Mouse (Mus musculus) cerebellum, adult 2 months (tissue): ENCODE measurements around the gene Gm9903. TPM values are rescaled to one million over a fixed set of nuclear protein-coding genes. Genes with fewer than 3 reads are reported as not detected.
A peak's percentile ranks its signal among the peaks of the same experiment; 100 is the strongest.

ENCODE experiments used
- DNase-seq, 2 experiments: peaks; one replicate each; pipeline ENCODE4 v3.0.0; 2021
- H3K27ac ChIP-seq: fragments of 200-500 bp; 2 replicates; pipeline ENCODE4 v1.5.1; 2012; ENCODE audit warnings: low read length, control low read depth, inconsistent platforms; ENCODE audit not compliant: insufficient read depth
- H3K27me3 ChIP-seq: fragments of 200-500 bp; 2 replicates; pipeline ENCODE4 v1.6.1; 2012; ENCODE audit warnings: inconsistent platforms, mild to moderate bottlenecking, low read length, moderate library complexity; ENCODE audit not compliant: control insufficient read depth, insufficient read depth
- H3K4me1 ChIP-seq: fragments of 200-500 bp; 2 replicates; pipeline ENCODE4 v1.6.1; 2011; ENCODE audit warnings: low read length; ENCODE audit not compliant: control insufficient read depth, insufficient read depth
- H3K4me3 ChIP-seq: fragments of 200-500 bp; replicated peaks from 2 replicates; pipeline ENCODE3; 2011; ENCODE audit warnings: mild to moderate bottlenecking, low read depth, low read length, control low read depth; ENCODE audit not compliant: insufficient read depth
- CTCF ChIP-seq: fragments of 200-500 bp; IDR thresholded peaks from 2 replicates; pipeline ENCODE4 v1.5.1; 2011; ENCODE audit warnings: low read depth, mild to moderate bottlenecking, control low read depth, low read length, moderate library complexity, borderline replicate concordance; ENCODE audit not compliant: insufficient read depth
- POLR2A ChIP-seq: fragments of 200-500 bp; IDR thresholded peaks from 2 replicates; pipeline ENCODE4 v1.6.1; 2011; ENCODE audit warnings: low read length, control low read depth, borderline replicate concordance; ENCODE audit not compliant: insufficient read depth
- WGBS: fragments of 180-500 bp; shearing (Covaris S2); methylation state at CpG from one replicate; pipeline ENCODE4 v1.1.7; 2018; 5-methylcytosine and 5-hydroxymethylcytosine counted together
- polyA plus RNA-seq: library from polyadenylated mRNA; depleted of rRNA; stranded (reverse); fragments of >200 nt; gene quantifications from 2 replicates; pipeline ENCODE4 v1.2.3, GENCODE M21; 2012

The Gm9903 gene
- polyA plus RNA-seq, 1 experiment = 0.93 TPM

GRCm38 (mm10) chr5:33651921-33652782 lies 22.4 kb downstream of the Gm9903 start, which contains the start of gene Slbp:
Gene Slbp, minus strand, starts transcription at chr5:33652574.
- peak; percentile 97 for DNase-seq
- H3K4me1 ChIP-seq = peaks cover 8% of the 10 kb centered on the region
- peak; percentile 99 for TF ChIP-seq POLR2A
- no peak for TF ChIP-seq CTCF
- H3K4me3 ChIP-seq = peak within 1 kb of the TSS; percentile 86
- under 1% methylated on average over 82 of the region's 82 CpGs for WGBS
- no peaks in the 10 kb centered on the region for H3K27me3 ChIP-seq
- H3K27ac ChIP-seq = peak within 1 kb of the TSS; percentile 97

- peak overlapping the region; percentile 53 for H3K4me3 ChIP-seq
- peaks cover 8% of the 10 kb centered on the region for H3K4me1 ChIP-seq
- no peak for DNase-seq
- TF ChIP-seq POLR2A (0 out of 2 replicates have a peak, but pooled peaks have one; percentile 11), CTCF (no peak)
- no peaks in the 10 kb centered on the region for H3K27me3 ChIP-seq
- 3% methylated on average over 9 of the region's 9 CpGs for WGBS
- H3K27ac ChIP-seq = no peak overlapping the region
These were observed 23.1 kb downstream of the Gm9903 start for GRCm38 (mm10) chr5:33652783-33653173.

- TF ChIP-seq POLR2A = no peak
- no peak for TF ChIP-seq CTCF
- Histone ChIP-seq H3K4me3 (no peak overlapping the region), H3K4me1 (peaks cover 8% of the 10 kb centered on the region), H3K27ac (no peak overlapping the region), H3K27me3 (no peaks in the 10 kb centered on the region)
- 80% methylated on average over 13 of the region's 13 CpGs for WGBS
- peak in 1 of 2 experiments; percentile 20 for DNase-seq
These were observed 24.7 kb downstream of the Gm9903 start for GRCm38 (mm10) chr5:33654424-33654823.

DNA sequence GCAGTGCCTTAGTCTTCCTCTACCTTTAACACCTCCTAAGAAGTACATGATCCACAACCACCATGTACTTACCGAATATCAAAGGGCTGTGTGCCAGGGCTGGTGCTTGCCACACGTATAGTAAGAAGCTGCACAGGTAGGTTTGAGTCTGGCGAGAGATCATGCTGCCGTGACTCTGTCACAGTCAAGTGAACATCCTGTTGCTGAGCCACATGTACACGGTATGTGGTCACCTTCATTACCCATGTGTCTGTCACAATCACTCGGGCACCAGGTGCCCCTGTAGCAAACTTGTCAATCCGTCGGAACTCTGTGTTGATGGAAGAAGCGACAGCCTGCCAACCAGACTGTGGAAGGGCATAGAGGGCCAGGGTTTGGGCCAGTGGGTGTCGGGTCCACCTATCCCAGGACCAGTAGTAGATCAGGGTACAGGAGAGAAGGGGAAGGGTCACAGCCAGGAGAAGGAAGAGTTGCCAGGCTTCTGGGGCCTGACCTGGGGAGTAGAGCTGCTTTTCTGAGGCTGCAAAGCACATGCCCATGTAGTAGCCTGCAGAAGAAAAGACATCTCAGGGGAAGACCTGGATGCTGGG lies 25.6 kb downstream of the Gm9903 start:
- TF ChIP-seq POLR2A (no peak), CTCF (no peak)
- no peak for DNase-seq
- H3K4me1 ChIP-seq = peaks cover 8% of the 10 kb centered on the region
- no peak overlapping the region for H3K4me3 ChIP-seq
- H3K27ac ChIP-seq = no peak overlapping the region
- 83% methylated on average over 10 of the region's 10 CpGs for WGBS
- H3K27me3 ChIP-seq = no peaks in the 10 kb centered on the region

- TF ChIP-seq CTCF (no peak), POLR2A (no peak)
- Histone ChIP-seq H3K4me3 (peak overlapping the region; percentile 96), H3K27ac (peak overlapping the region; percentile 78; the same call in 1 of the 2 replicates), H3K27me3 (no peaks in the 10 kb centered on the region), H3K4me1 (peaks cover 8% of the 10 kb centered on the region)
- 3% methylated on average over 1 of the region's 1 CpGs for WGBS
- no peak for DNase-seq
These were observed 27.0 kb downstream of the Gm9903 start for GRCm38 (mm10) chr5:33656739-33657138.

GRCm38 (mm10) chr5:33657251-33657786 lies 27.6 kb downstream of the Gm9903 start:
- peak overlapping the region; percentile 96 for H3K4me3 ChIP-seq
- TF ChIP-seq CTCF (no peak), POLR2A (no peak)
- peak overlapping the region; percentile 78 for H3K27ac ChIP-seq
- DNase-seq = no peak
- peaks cover 8% of the 10 kb centered on the region for H3K4me1 ChIP-seq
- WGBS = under 1% methylated on average over 32 of the region's 32 CpGs
- H3K27me3 ChIP-seq = no peaks in the 10 kb centered on the region

DNA sequence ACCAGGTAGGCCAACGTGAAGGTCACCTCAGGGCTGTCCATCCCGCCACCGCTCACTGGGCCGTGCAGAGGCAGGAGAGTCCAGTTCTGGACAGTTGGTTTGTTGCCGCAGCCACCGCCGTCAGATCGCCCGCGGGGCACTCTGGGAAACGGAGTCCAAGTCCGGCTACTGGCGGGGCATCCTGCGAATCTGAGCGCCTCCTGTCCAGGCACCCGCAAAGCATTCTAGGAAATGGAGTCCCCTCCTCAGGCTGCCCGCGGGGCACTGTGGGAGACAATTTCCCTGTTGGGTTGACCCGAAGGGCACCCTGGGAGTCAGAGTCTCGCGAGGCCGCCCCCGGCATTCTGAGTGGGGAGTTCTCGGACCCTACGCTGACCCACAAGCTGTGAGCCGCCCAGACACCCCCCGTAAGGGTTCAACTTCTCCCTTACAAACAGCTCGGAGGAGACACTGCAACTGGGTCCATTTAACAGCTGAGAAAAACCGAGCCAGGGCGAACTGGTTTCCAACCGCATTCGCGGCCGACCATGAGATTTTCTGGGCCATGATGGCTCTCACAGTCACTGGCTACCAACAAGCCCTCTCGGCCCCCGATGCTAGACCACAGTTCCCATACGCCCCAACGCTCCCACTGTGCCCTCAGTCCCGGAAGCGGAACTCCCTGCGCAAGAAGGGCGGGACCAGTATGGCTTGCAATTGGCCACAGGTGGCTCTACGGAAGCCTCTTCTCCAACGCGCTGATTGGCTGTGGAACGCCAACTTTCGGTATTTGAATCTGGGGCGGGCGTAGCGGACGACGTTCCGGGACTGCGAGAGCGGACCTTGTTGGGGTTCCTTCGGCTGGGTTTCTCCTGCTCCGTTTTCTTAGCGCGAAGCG lies 28.3 kb downstream of the Gm9903 start, which contains the start of the genes Tacc3 and Tmem129:
Gene Tacc3, plus strand, starts transcription at position 342 of the 877 bp plus-strand sequence.
Gene Tmem129, minus strand, starts transcription at position 630 of the 877 bp plus-strand sequence.
- Histone ChIP-seq H3K27ac (peak within 1 kb of the TSS; percentile 94), H3K4me3 (peak within 1 kb of the TSS; percentile 96), H3K27me3 (no peaks in the 10 kb centered on the region), H3K4me1 (peaks cover 8% of the 10 kb centered on the region)
- no peak for TF ChIP-seq CTCF
- peak; percentile 83 for TF ChIP-seq POLR2A
- peak; percentile 98 to 100 for DNase-seq
- under 1% methylated on average over 60 of the region's 60 CpGs for WGBS
